Mouse (Mus musculus) C2C12 (cell line): Measurements from ENCODE around the gene Zfp609.

ENCODE experiments used
- CEBPB ChIP-seq: IDR thresholded peaks from one replicate; pipeline ENCODE4 v1.6.1; 2011; ENCODE audit warnings: low read depth, mild to moderate bottlenecking, control low read depth, moderate library complexity
- CTCF ChIP-seq: IDR thresholded peaks from one replicate; pipeline ENCODE4 v1.5.1; 2011; ENCODE audit not compliant: control insufficient read depth, insufficient read depth, insufficient read length
- FOSL1 ChIP-seq: IDR thresholded peaks from one replicate; pipeline ENCODE4 v1.8.0; 2011; ENCODE audit warnings: mild to moderate bottlenecking, low read length; ENCODE audit not compliant: poor library complexity, insufficient read depth, severe bottlenecking
- MAX ChIP-seq: IDR thresholded peaks from one replicate; pipeline ENCODE4 v1.6.1; 2011; ENCODE audit warnings: mild to moderate bottlenecking, control low read depth
- MYOD1 ChIP-seq: IDR thresholded peaks from one replicate; pipeline ENCODE4 v1.6.1; 2011; ENCODE audit warnings: low read depth; ENCODE audit not compliant: control insufficient read depth, insufficient read length
- MYOG ChIP-seq: IDR thresholded peaks from one replicate; pipeline ENCODE4 v1.6.1; 2011; ENCODE audit not compliant: control insufficient read depth, insufficient read length; ENCODE audit errors: extremely low read depth
- USF1 ChIP-seq: IDR thresholded peaks from one replicate; pipeline ENCODE4 v1.6.1; 2011; ENCODE audit warnings: low read depth, mild to moderate bottlenecking, control low read depth, moderate library complexity

DNA sequence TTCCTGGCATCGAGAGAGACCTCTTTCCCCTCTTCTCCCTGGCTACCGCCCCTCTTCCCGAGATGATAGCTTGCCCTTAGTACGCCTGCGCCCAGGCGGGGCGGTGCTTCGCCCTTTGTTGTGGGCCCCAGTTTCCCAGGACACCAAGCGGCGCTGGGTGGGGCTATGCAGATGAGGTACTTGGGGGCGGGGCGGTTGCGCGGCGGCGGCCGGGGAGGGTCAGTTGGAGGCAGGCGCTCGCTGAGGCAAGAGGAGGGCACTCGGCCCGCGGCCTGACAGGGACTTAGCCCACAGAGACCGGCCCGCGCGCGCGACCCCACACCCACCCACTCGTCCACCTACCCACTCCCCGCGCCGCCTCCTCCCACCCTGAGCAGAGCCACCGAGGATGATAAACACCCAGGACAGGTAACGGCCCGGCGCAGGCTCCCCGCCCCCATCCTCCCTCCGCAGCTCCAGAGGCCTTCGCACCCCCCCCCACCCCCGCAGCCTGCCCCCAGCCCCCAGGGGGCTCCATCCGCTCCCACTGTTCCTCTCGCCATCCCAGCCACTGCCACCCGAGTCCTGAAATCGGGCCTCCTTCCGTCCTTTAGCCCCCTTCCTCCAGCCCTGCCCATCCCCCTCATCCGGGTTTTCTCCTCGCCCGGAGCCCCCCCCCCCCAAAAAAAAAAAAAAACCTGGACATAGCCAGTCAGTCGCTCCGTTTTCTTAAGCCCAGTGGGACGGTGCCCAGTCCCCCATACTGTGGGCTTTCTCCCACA is 150.8 kb downstream of the Zfp609 start:
- no peak for TF ChIP-seq MYOG
- no peak for TF ChIP-seq CEBPB
- TF ChIP-seq CTCF, result no peak
- no peak for TF ChIP-seq USF1
- TF ChIP-seq FOSL1, result no peak
- no peak for TF ChIP-seq MAX
- TF ChIP-seq MYOD1, result no peak
